Mouse (Mus musculus) kidney, embryonic 16.5 days (tissue): Measurements from ENCODE around the gene Crmp1. TPM values are rescaled to one million over a fixed set of nuclear protein-coding genes. Genes with fewer than 3 reads are reported as not detected.

Source experiments
- ATAC-seq: fragments of 200-750 bp; cut with Nextera tagmentation; 2 replicates; pipeline ENCODE4 v1.8.0; 2017; ENCODE audit warnings: moderate TSS enrichment; ENCODE audit not compliant: low FRiP score, low TSS enrichment
- H3K27ac ChIP-seq: fragments of 300-500 bp; sonication (generic); 2 replicates; pipeline ENCODE4 v1.5.1; 2014; ENCODE audit warnings: low read length
- H3K27me3 ChIP-seq: fragments of 300-500 bp; sonication (generic); 2 replicates; pipeline ENCODE4 v1.6.1; 2014; ENCODE audit warnings: low read length, control low read depth, mixed read lengths; ENCODE audit not compliant: insufficient read depth
- H3K36me3 ChIP-seq: fragments of 300-500 bp; sonication (generic); 2 replicates; pipeline ENCODE4 v1.6.1; 2014; ENCODE audit warnings: low read length, control low read depth, mixed read lengths; ENCODE audit not compliant: insufficient read depth
- H3K4me1 ChIP-seq: fragments of 300-500 bp; sonication (generic); 2 replicates; pipeline ENCODE4 v1.6.1; 2014; ENCODE audit warnings: low read length, control low read depth, mixed read lengths; ENCODE audit not compliant: insufficient read depth
- H3K4me2 ChIP-seq: fragments of 300-500 bp; sonication (generic); replicated peaks from 2 replicates; pipeline ENCODE4 v1.6.1; 2014; ENCODE audit warnings: low read depth, low read length
- H3K4me3 ChIP-seq: fragments of 300-500 bp; sonication (generic); 2 replicates; pipeline ENCODE4 v1.5.1; 2014; ENCODE audit warnings: mild to moderate bottlenecking, low read length
- H3K9ac ChIP-seq: fragments of 300-500 bp; sonication (generic); replicated peaks from 2 replicates; pipeline ENCODE4 v1.6.1; 2014; ENCODE audit warnings: low read length
- H3K9me3 ChIP-seq: fragments of 300-500 bp; sonication (generic); 2 replicates; pipeline ENCODE4 v1.6.1; 2016; ENCODE audit warnings: low read length, control low read depth
- whole genome bisulfite sequencing: fragments of 180-500 bp; shearing (Covaris S2); extraction: QIAGEN DNeasy Blood & Tissue Kit; methylation state at CpG from one replicate; pipeline ENCODE4 v1.1.7; 2014; 5-methylcytosine and 5-hydroxymethylcytosine counted together
- polyA plus RNA-seq: library from polyadenylated mRNA; unstranded; fragments of >200 nt; fragmentation: Nextera tagmentation; extraction: Ambion mirVana; gene quantifications from 2 replicates; pipeline ENCODE4 v1.2.1, GENCODE M21; 2015

Gene Crmp1
- polyA plus RNA-seq, 1 experiment from 2014 or later: 9.8 TPM

- H3K4me3 ChIP-seq: no peak overlapping the region
- ATAC-seq: no peak
- H3K9ac ChIP-seq: no peak overlapping the region
- no peak overlapping the region for H3K4me2 ChIP-seq
- H3K36me3 ChIP-seq: no peaks in the 10 kb centered on the region
- H3K4me1 ChIP-seq: no peaks in the 10 kb centered on the region
- H3K9me3 ChIP-seq: no peaks in the 10 kb centered on the region
- H3K27me3 ChIP-seq: no peaks in the 10 kb centered on the region; the same call in 1 of the 2 replicates
- H3K27ac ChIP-seq: no peak overlapping the region
- WGBS: 54% methylated on average over 7 of the region's 7 CpGs
These were observed 12.8 kb upstream of the Crmp1 start for GRCm38 (mm10) chr5:37228894-37229293.

- H3K9me3 ChIP-seq: no peaks in the 10 kb centered on the region
- no peaks in the 10 kb centered on the region for H3K36me3 ChIP-seq
- ATAC-seq: no peak
- no peak overlapping the region for H3K4me3 ChIP-seq
- H3K27me3 ChIP-seq: peaks cover 2% of the 10 kb centered on the region; the same call in 1 of the 2 replicates
- 49% methylated on average over 9 of the region's 9 CpGs for whole genome bisulfite sequencing
- H3K4me2 ChIP-seq: no peak overlapping the region
- H3K27ac ChIP-seq: no peak overlapping the region
- H3K4me1 ChIP-seq: no peaks in the 10 kb centered on the region
- H3K9ac ChIP-seq: no peak overlapping the region
These were observed 8.7 kb upstream of the Crmp1 start for GRCm38 (mm10) chr5:37233010-37233557.

DNA sequence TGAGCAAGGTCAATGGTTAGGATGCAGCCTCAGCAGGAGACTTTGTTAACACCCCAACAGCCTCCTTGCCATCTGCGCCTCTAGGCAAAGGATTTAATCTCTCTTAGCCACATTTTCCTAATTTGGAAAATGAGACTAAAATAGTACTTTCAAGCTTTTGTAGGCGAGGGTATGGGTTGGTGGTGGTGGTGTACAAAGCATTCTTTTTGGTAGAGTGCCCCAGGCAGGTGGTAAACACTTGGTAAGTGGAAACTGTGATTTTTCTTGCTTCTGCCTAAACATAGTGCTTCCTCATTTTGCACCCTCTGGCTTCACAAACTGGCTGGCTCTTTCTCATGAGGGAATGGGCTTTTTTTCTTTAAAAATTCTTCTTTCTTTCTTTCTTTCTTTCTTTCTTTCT, 3.1 kb upstream of the Crmp1 start:
- Histone ChIP-seq H3K27ac (no peak overlapping the region), H3K36me3 (no peaks in the 10 kb centered on the region), H3K4me2 (no peak overlapping the region), H3K9me3 (no peaks in the 10 kb centered on the region), H3K4me3 (no peak overlapping the region), H3K27me3 (peaks cover 45% of the 10 kb centered on the region), H3K9ac (no peak overlapping the region), H3K4me1 (peaks cover 12% of the 10 kb centered on the region)
- WGBS: 48% methylated on average over 2 of the region's 2 CpGs
- ATAC-seq: no peak

DNA sequence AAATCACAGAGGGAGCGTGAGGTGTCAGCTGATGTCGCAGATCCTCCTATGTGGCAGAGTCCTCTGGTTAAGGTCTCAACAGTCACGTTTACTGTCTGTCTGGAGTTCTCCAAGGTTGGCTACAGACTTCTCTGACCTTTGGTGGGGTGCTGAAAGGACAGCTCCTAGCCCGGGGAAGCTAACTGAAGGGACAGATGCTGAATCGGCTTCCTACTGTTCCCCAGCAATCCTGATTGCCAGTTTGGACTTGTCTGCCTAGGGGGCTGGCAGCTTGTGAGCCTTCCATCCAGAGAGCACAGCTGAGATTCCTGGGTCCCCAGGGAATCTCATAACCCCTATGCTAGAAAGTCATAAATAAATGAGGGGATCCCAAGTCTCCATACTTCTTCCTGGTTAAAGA, 1.2 kb upstream of the Crmp1 start:
- Histone ChIP-seq H3K4me3 (no peak overlapping the region), H3K9me3 (no peaks in the 10 kb centered on the region), H3K4me1 (peaks cover 19% of the 10 kb centered on the region), H3K4me2 (no peak overlapping the region), H3K9ac (no peak overlapping the region), H3K27me3 (peaks cover 64% of the 10 kb centered on the region), H3K36me3 (no peaks in the 10 kb centered on the region), H3K27ac (no peak overlapping the region)
- ATAC-seq: no peak
- WGBS: 3% methylated on average over 5 of the region's 5 CpGs

- Histone ChIP-seq H3K4me2 (peak overlapping the region; percentile 65; the same call in 1 of the 2 replicates), H3K4me1 (peaks cover 23% of the 10 kb centered on the region), H3K36me3 (no peaks in the 10 kb centered on the region), H3K9me3 (no peaks in the 10 kb centered on the region), H3K27me3 (peaks cover 68% of the 10 kb centered on the region), H3K4me3 (peak overlapping the region; percentile 45), H3K27ac (no peak overlapping the region), H3K9ac (no peak overlapping the region)
- WGBS: 16% methylated on average over 9 of the region's 9 CpGs
- no peak for ATAC-seq
These were observed 516 bp upstream of the Crmp1 start for GRCm38 (mm10) chr5:37241224-37241623.

DNA sequence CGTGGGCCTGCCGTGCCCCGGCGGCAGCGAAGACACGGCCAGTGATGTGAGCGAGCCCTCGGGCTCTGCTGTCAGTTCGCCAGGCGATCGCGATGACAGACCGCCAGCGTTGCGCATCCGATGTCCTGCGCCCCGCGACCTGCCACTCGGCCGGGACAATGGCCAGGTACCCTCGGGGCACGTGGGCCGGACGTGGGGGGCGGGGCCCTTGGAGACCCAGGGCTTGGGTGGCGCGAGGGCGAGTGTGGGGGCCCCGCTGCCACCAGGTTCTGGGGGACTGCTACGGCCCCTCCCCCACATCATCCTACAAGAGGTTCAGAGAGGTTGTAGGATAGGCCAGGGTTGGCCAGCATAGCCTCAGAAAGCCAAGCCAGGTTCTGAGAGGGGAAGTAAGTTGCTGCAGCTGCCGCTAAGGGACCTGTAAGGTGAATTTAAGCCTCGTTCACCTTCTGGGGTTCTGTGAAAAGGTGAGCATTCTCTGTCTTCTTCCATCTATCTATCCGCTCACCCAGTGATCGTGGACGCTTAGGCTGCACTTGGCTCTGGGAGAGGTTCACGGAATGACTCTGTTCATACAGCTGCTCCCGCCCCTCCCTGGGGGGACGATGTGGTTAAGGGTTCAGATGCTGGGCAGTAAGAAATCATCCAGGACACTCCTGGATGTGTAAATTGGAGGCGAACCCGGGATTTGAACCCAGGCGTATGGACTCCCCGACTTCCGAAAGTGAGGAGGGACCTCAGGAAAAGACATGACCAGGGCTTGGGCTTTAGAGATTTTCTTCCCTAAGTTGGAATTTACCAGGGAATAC, 824 bp downstream of the Crmp1 start:
- 10% methylated on average over 44 of the region's 44 CpGs for WGBS
- Histone ChIP-seq H3K9me3 (no peaks in the 10 kb centered on the region), H3K27me3 (peaks cover 78% of the 10 kb centered on the region), H3K4me2 (peak overlapping the region; percentile 65), H3K4me1 (peaks cover 26% of the 10 kb centered on the region), H3K27ac (no peak overlapping the region), H3K4me3 (peak overlapping the region; percentile 45), H3K9ac (no peak overlapping the region), H3K36me3 (no peaks in the 10 kb centered on the region)
- ATAC-seq: no peak

DNA sequence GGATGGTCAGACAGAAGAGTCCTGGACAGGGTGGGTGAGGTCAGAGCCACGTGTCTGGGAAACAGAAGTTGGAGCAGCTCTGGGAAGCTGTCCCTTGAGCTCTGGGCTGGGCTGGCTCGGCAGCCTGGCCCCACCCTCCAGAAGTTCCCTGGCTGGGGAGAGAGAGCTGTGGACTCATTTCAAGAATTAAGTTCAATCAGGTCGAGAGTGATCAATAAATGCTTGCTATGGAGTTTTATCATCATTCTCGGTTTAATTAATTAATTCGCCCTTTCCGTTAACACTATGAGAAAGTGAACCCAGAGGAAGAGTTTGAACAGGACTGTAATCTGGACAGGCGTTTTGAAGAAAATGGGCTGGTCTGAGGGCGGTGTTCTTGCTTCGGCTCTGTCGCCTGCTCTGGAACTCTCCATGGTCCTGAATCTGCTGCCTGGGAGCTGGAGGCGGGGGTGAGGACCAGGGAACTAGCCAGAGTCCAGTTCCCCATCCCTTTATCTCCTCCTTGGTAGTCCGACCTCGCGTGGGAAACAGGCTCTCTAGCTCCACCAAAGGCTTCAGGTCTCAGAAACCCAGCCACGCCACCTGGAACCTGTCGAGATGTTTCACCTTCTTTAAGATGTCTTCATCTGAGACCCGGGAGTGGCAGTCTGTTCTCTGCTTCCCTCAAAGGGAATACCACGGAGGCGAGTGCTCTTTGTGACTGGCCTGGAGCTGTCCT, 1.6 kb downstream of the Crmp1 start:
- H3K4me1 ChIP-seq: peaks cover 26% of the 10 kb centered on the region
- WGBS: 1% methylated on average over 19 of the region's 19 CpGs
- no peak overlapping the region for H3K27ac ChIP-seq
- H3K9me3 ChIP-seq: no peaks in the 10 kb centered on the region
- H3K36me3 ChIP-seq: no peaks in the 10 kb centered on the region
- peak; percentile 31; the same call in 1 of the 2 replicates for ATAC-seq
- H3K27me3 ChIP-seq: peaks cover 78% of the 10 kb centered on the region
- no peak overlapping the region for H3K9ac ChIP-seq
- no peak overlapping the region for H3K4me2 ChIP-seq
- H3K4me3 ChIP-seq: no peak overlapping the region

- peaks cover 78% of the 10 kb centered on the region for H3K27me3 ChIP-seq
- no peak overlapping the region for H3K4me3 ChIP-seq
- 0 out of 2 replicates have a peak, but pooled peaks have one; percentile 7 for ATAC-seq
- H3K36me3 ChIP-seq: no peaks in the 10 kb centered on the region
- no peaks in the 10 kb centered on the region for H3K9me3 ChIP-seq
- no peak overlapping the region for H3K9ac ChIP-seq
- no peak overlapping the region for H3K27ac ChIP-seq
- peaks cover 26% of the 10 kb centered on the region for H3K4me1 ChIP-seq
- H3K4me2 ChIP-seq: no peak overlapping the region
- 0% methylated on average over 13 of the region's 13 CpGs for WGBS
These were observed 2.4 kb downstream of the Crmp1 start for GRCm38 (mm10) chr5:37244161-37244560.

- WGBS: 22% methylated on average over 9 of the region's 9 CpGs
- H3K4me1 ChIP-seq: peaks cover 26% of the 10 kb centered on the region
These were observed 3.0 kb downstream of the Crmp1 start for GRCm38 (mm10) chr5:37244666-37245242.

More at GRCm38 (mm10) chr5:37244666-37245242, 3.0 kb downstream of the Crmp1 start:
- no peak overlapping the region for H3K9ac ChIP-seq
- H3K27ac ChIP-seq: no peak overlapping the region; the same call in 1 of the 2 replicates
- ATAC-seq: no peak
- no peaks in the 10 kb centered on the region for H3K36me3 ChIP-seq
- no peak overlapping the region for H3K4me2 ChIP-seq
- no peak overlapping the region; the same call in 1 of the 2 replicates for H3K4me3 ChIP-seq
- H3K27me3 ChIP-seq: peaks cover 73% of the 10 kb centered on the region
- H3K9me3 ChIP-seq: no peaks in the 10 kb centered on the region
